Mouse (Mus musculus) left cerebral cortex, adult 18-20 months (tissue): ENCODE data around the gene Sypl. TPM values are rescaled to one million over a fixed set of nuclear protein-coding genes. Genes with fewer than 3 reads are reported as not detected.

ENCODE experiments used
- DNase-seq, 2 experiments: peaks; one replicate each; pipeline ENCODE4 v3.0.0; 2021 to 2022; ENCODE audit warnings: low spot score in 2 of 2, mixed read lengths in 1 of 2
- total RNA-seq, 2 experiments: library from RNA; stranded (reverse); gene quantifications; 2 replicates each; pipeline ENCODE4 v1.2.3; 2021

The Sypl gene
- total RNA-seq, 2 experiments from 2014 or later, result 37.0 to 37.7 TPM

- no peak for DNase-seq
Measured at GRCm38 (mm10) chr12:32941141-32941540, 12.6 kb upstream of the Sypl start.

- no peak for DNase-seq
Measured at GRCm38 (mm10) chr12:32943347-32943746, 10.3 kb upstream of the Sypl start.

GRCm38 (mm10) chr12:32943951-32944350 is 9.7 kb upstream of the Sypl start:
- DNase-seq, result no peak

- no peak for DNase-seq
Measured at GRCm38 (mm10) chr12:32944884-32945454, 8.7 kb upstream of the Sypl start.

- DNase-seq, result no peak
Measured at GRCm38 (mm10) chr12:32946376-32946775, 7.3 kb upstream of the Sypl start.

GRCm38 (mm10) chr12:32952416-32952815 is 1.3 kb upstream of the Sypl start:
- peak; percentile 57 to 59 for DNase-seq

GRCm38 (mm10) chr12:32953066-32953465 is 625 bp upstream of the Sypl start:
- no peak for DNase-seq

- peak in 1 of 2 experiments; percentile 71 for DNase-seq
Measured at GRCm38 (mm10) chr12:32954216-32955021, 728 bp downstream of the Sypl start.

- DNase-seq, result no peak
Measured at GRCm38 (mm10) chr12:32955037-32955436, 1.3 kb downstream of the Sypl start.

GRCm38 (mm10) chr12:32957211-32957610 is 3.5 kb downstream of the Sypl start:
- no peak for DNase-seq

- no peak for DNase-seq
Measured at GRCm38 (mm10) chr12:32962132-32962531, 8.4 kb downstream of the Sypl start.

GRCm38 (mm10) chr12:32963858-32964257 is 10.2 kb downstream of the Sypl start:
- DNase-seq, result no peak

GRCm38 (mm10) chr12:32972287-32972686 is 18.6 kb downstream of the Sypl start:
- DNase-seq, result no peak

GRCm38 (mm10) chr12:32974893-32975292 is 21.2 kb downstream of the Sypl start:
- no peak for DNase-seq

GRCm38 (mm10) chr12:32975501-32975900 is 21.8 kb downstream of the Sypl start:
- no peak for DNase-seq

GRCm38 (mm10) chr12:32982631-32983030 is 28.9 kb downstream of the Sypl start:
- no peak for DNase-seq

GRCm38 (mm10) chr12:32983081-32983480 is 29.4 kb downstream of the Sypl start:
- DNase-seq, result no peak

- no peak for DNase-seq
Measured at GRCm38 (mm10) chr12:32986284-32986683, 32.6 kb downstream of the Sypl start.

GRCm38 (mm10) chr12:32989731-32990130 is 36.0 kb downstream of the Sypl start:
- peak; percentile 27 to 52 for DNase-seq

- no peak for DNase-seq
Measured at GRCm38 (mm10) chr12:32994081-32994480, 40.4 kb downstream of the Sypl start.

- DNase-seq, result no peak
Measured at GRCm38 (mm10) chr12:32995081-32995834, 41.6 kb downstream of the Sypl start.

- no peak for DNase-seq
Measured at GRCm38 (mm10) chr12:32998766-32999165, 45.1 kb downstream of the Sypl start.
